Mouse (Mus musculus): ENCODE results near the gene Ntrk2. TPM values are rescaled to one million over a fixed set of nuclear protein-coding genes. Genes with fewer than 3 reads are reported as not detected.

The Ntrk2 gene
- polyA plus RNA-seq, 1 experiment from 2014 or later: 63.7 TPM

- WGBS: 11% methylated on average over 4 of the region's 4 CpGs
- ATAC-seq (ENCODE audit: low FRiP score, low read depth): 0 out of 2 replicates have a peak, but pooled peaks have one; percentile 34
- Histone ChIP-seq H3K27me3 (no peaks in the 10 kb centered on the region), H3K4me2 (replicated peaks) (no peak overlapping the region), H3K36me3 (no peaks in the 10 kb centered on the region), H3K27ac (replicated peaks) (peak overlapping the region; percentile 31; the same call in 1 of the 2 replicates), H3K4me3 (no peak overlapping the region), H3K9ac (replicated peaks) (0 out of 2 replicates have a peak overlapping the region, but pooled peaks have one; percentile 24), H3K9me3 (no peaks in the 10 kb centered on the region), H3K4me1 (peaks cover 45% of the 10 kb centered on the region)
These were observed 126.8 kb downstream of the Ntrk2 start for GRCm38 (mm10) chr13:58933126-58933525.

GRCm38 (mm10) chr13:58934576-58935110, 128.3 kb downstream of the Ntrk2 start:
- no peak for ATAC-seq (ENCODE audit: low FRiP score, low read depth)
- no peak overlapping the region for H3K4me2 ChIP-seq (replicated peaks)
- H3K9me3 ChIP-seq: no peaks in the 10 kb centered on the region
- 90% methylated on average over 3 of the region's 3 CpGs for WGBS
- no peak overlapping the region for H3K9ac ChIP-seq (replicated peaks)
- no peak overlapping the region for H3K4me3 ChIP-seq
- H3K27ac ChIP-seq (replicated peaks): no peak overlapping the region
- H3K36me3 ChIP-seq: no peaks in the 10 kb centered on the region
- no peaks in the 10 kb centered on the region for H3K27me3 ChIP-seq
- H3K4me1 ChIP-seq: peaks cover 34% of the 10 kb centered on the region

GRCm38 (mm10) chr13:58935956-58936495, 129.7 kb downstream of the Ntrk2 start:
- H3K36me3 ChIP-seq: no peaks in the 10 kb centered on the region
- WGBS: 15% methylated on average over 8 of the region's 8 CpGs
- peaks cover 34% of the 10 kb centered on the region for H3K4me1 ChIP-seq
- H3K9ac ChIP-seq (replicated peaks): no peak overlapping the region
- H3K4me2 ChIP-seq (replicated peaks): no peak overlapping the region
- no peak overlapping the region for H3K27ac ChIP-seq (replicated peaks)
- H3K4me3 ChIP-seq: no peak overlapping the region
- ATAC-seq (ENCODE audit: low FRiP score, low read depth): no peak
- H3K27me3 ChIP-seq: no peaks in the 10 kb centered on the region
- no peaks in the 10 kb centered on the region for H3K9me3 ChIP-seq

GRCm38 (mm10) chr13:58937884-58938283, 131.5 kb downstream of the Ntrk2 start:
- no peak overlapping the region for H3K4me2 ChIP-seq (replicated peaks)
- WGBS: 98% methylated on average over 12 of the region's 12 CpGs
- H3K4me3 ChIP-seq: no peak overlapping the region
- no peaks in the 10 kb centered on the region for H3K27me3 ChIP-seq
- H3K27ac ChIP-seq (replicated peaks): no peak overlapping the region
- no peak overlapping the region for H3K9ac ChIP-seq (replicated peaks)
- no peak for ATAC-seq (ENCODE audit: low FRiP score, low read depth)
- H3K36me3 ChIP-seq: no peaks in the 10 kb centered on the region
- peaks cover 29% of the 10 kb centered on the region for H3K4me1 ChIP-seq
- H3K9me3 ChIP-seq: no peaks in the 10 kb centered on the region

- Histone ChIP-seq H3K9ac (replicated peaks) (no peak overlapping the region), H3K4me3 (no peak overlapping the region), H3K4me2 (replicated peaks) (no peak overlapping the region), H3K27me3 (no peaks in the 10 kb centered on the region), H3K9me3 (no peaks in the 10 kb centered on the region), H3K4me1 (peaks cover 23% of the 10 kb centered on the region), H3K36me3 (no peaks in the 10 kb centered on the region), H3K27ac (replicated peaks) (no peak overlapping the region)
- no peak for ATAC-seq (ENCODE audit: low FRiP score, low read depth)
- WGBS: 70% methylated on average over 4 of the region's 4 CpGs
These were observed 132.1 kb downstream of the Ntrk2 start for GRCm38 (mm10) chr13:58938464-58938863.

GRCm38 (mm10) chr13:58940208-58940607, 133.8 kb downstream of the Ntrk2 start:
- Histone ChIP-seq H3K4me1 (peaks cover 12% of the 10 kb centered on the region), H3K36me3 (no peaks in the 10 kb centered on the region), H3K4me2 (replicated peaks) (no peak overlapping the region), H3K4me3 (no peak overlapping the region), H3K27ac (replicated peaks) (no peak overlapping the region), H3K9ac (replicated peaks) (no peak overlapping the region), H3K27me3 (no peaks in the 10 kb centered on the region), H3K9me3 (no peaks in the 10 kb centered on the region)
- 95% methylated on average over 6 of the region's 6 CpGs for WGBS
- no peak for ATAC-seq (ENCODE audit: low FRiP score, low read depth)

- Histone ChIP-seq H3K27me3 (no peaks in the 10 kb centered on the region), H3K9me3 (no peaks in the 10 kb centered on the region), H3K4me1 (peaks cover 6% of the 10 kb centered on the region), H3K9ac (replicated peaks) (no peak overlapping the region), H3K4me3 (no peak overlapping the region), H3K4me2 (replicated peaks) (no peak overlapping the region), H3K36me3 (no peaks in the 10 kb centered on the region), H3K27ac (replicated peaks) (no peak overlapping the region)
- ATAC-seq (ENCODE audit: low FRiP score, low read depth): no peak
- WGBS: 45% methylated on average over 7 of the region's 7 CpGs
These were observed 134.4 kb downstream of the Ntrk2 start for GRCm38 (mm10) chr13:58940798-58941197.

GRCm38 (mm10) chr13:58945781-58946180, 139.4 kb downstream of the Ntrk2 start:
- Histone ChIP-seq H3K4me1 (0 out of 2 replicates have a peak, but pooled peaks cover 2% of the 10 kb centered on the region), H3K9ac (replicated peaks) (no peak overlapping the region), H3K27me3 (no peaks in the 10 kb centered on the region), H3K4me3 (no peak overlapping the region), H3K36me3 (no peaks in the 10 kb centered on the region), H3K9me3 (no peaks in the 10 kb centered on the region), H3K4me2 (replicated peaks) (no peak overlapping the region), H3K27ac (replicated peaks) (no peak overlapping the region)
- WGBS: 90% methylated on average over 6 of the region's 6 CpGs
- ATAC-seq (ENCODE audit: low FRiP score, low read depth): no peak

GRCm38 (mm10) chr13:58946589-58946988, 140.2 kb downstream of the Ntrk2 start:
- WGBS: 92% methylated on average over 6 of the region's 6 CpGs
- no peak for ATAC-seq (ENCODE audit: low FRiP score, low read depth)
- H3K36me3 ChIP-seq: no peaks in the 10 kb centered on the region

GRCm38 (mm10) chr13:58947056-58947455, 140.7 kb downstream of the Ntrk2 start:
- ATAC-seq (ENCODE audit: low FRiP score, low read depth): no peak
- H3K27ac ChIP-seq (replicated peaks): no peak overlapping the region
- 47% methylated on average over 9 of the region's 9 CpGs for WGBS
- no peaks in the 10 kb centered on the region for H3K9me3 ChIP-seq
- no peaks in the 10 kb centered on the region for H3K36me3 ChIP-seq
- no peak overlapping the region for H3K4me2 ChIP-seq (replicated peaks)
- H3K27me3 ChIP-seq: no peaks in the 10 kb centered on the region
- no peak overlapping the region for H3K4me3 ChIP-seq
- 0 out of 2 replicates have a peak, but pooled peaks cover 2% of the 10 kb centered on the region for H3K4me1 ChIP-seq
- H3K9ac ChIP-seq (replicated peaks): no peak overlapping the region

More at GRCm38 (mm10) chr13:58946589-58946988, 140.2 kb downstream of the Ntrk2 start:
- H3K4me1 ChIP-seq: 0 out of 2 replicates have a peak, but pooled peaks cover 2% of the 10 kb centered on the region
- H3K27me3 ChIP-seq: no peaks in the 10 kb centered on the region
- no peaks in the 10 kb centered on the region for H3K9me3 ChIP-seq
- H3K4me3 ChIP-seq: no peak overlapping the region
- H3K9ac ChIP-seq (replicated peaks): no peak overlapping the region
- no peak overlapping the region for H3K27ac ChIP-seq (replicated peaks)
- no peak overlapping the region for H3K4me2 ChIP-seq (replicated peaks)

- peaks cover 22% of the 10 kb centered on the region; the same call in 1 of the 2 replicates for H3K4me1 ChIP-seq
- no peak overlapping the region for H3K27ac ChIP-seq (replicated peaks)
- no peak overlapping the region for H3K4me2 ChIP-seq (replicated peaks)
- WGBS: 24% methylated on average over 4 of the region's 4 CpGs
- H3K27me3 ChIP-seq: 0 out of 2 replicates have a peak, but pooled peaks cover 3% of the 10 kb centered on the region
- H3K9me3 ChIP-seq: no peaks in the 10 kb centered on the region
- no peak overlapping the region for H3K9ac ChIP-seq (replicated peaks)
- H3K4me3 ChIP-seq: no peak overlapping the region
- ATAC-seq (ENCODE audit: low FRiP score, low read depth): no peak
- H3K36me3 ChIP-seq: no peaks in the 10 kb centered on the region
These were observed 148.0 kb downstream of the Ntrk2 start for GRCm38 (mm10) chr13:58954331-58954730.

- H3K4me3 ChIP-seq: no peak overlapping the region
- H3K36me3 ChIP-seq: no peaks in the 10 kb centered on the region
- 0 out of 2 replicates have a peak, but pooled peaks cover 3% of the 10 kb centered on the region for H3K27me3 ChIP-seq
- no peak for ATAC-seq (ENCODE audit: low FRiP score, low read depth)
- H3K4me2 ChIP-seq (replicated peaks): no peak overlapping the region
- no peak overlapping the region for H3K27ac ChIP-seq (replicated peaks)
- 9% methylated on average over 6 of the region's 6 CpGs for whole genome bisulfite sequencing
- no peaks in the 10 kb centered on the region for H3K9me3 ChIP-seq
- no peak overlapping the region for H3K9ac ChIP-seq (replicated peaks)
- H3K4me1 ChIP-seq: peaks cover 22% of the 10 kb centered on the region; the same call in 1 of the 2 replicates
These were observed 148.4 kb downstream of the Ntrk2 start for GRCm38 (mm10) chr13:58954764-58955163.
